Mouse (Mus musculus): ENCODE results near the gene Gm17349.
A peak's percentile ranks its signal among the peaks of the same experiment; 100 is the strongest.

The Gm17349 gene

DNA sequence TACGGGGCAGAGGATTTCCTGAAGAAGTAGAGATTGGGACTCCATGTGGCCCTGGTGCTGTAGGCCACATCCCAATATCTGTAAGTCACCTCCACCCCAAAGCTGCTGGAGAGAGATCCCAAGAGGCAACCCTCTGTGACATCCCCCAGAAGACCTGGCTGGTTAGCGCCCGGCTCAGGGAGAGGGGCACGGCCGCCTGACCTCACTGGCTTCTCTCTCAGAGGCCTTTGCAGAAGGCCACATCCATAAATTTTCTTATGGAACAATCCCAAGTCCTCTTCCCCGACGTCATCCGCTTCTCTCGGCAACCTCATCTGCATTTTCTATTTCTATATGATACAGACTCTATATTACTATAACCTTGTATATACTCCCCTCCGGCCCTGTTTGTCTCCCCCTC is 5.6 kb downstream of the Gm17349 start:
- no peak for DNase-seq (ENCODE audit: low spot score in 2 of 2)

DNA sequence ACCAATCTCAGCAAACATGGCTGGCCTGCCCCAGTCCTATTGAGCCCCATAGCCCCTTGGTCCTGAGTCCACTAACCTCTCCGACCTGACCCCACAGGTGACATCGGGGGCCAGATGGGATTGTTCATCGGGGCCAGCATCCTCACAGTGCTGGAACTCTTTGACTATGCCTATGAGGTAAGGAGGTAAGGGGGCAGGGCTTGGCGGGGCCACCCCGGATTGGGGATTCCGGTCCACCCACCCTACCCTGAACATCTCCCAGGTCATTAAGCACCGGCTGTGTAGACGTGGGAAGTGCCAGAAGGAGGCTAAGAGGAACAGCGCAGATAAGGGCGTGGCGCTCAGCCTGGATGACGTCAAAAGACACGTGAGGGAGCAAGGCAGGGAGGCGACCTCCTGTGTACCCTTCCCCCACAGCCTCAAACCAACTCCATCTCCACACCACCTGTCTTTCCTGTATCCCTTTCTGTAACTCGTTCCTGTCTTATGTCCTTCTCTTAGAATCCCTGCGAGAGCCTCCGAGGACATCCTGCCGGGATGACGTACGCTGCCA is 6.7 kb downstream of the Gm17349 start:
- DNase-seq (ENCODE audit: low spot score in 2 of 2) = no peak

DNA sequence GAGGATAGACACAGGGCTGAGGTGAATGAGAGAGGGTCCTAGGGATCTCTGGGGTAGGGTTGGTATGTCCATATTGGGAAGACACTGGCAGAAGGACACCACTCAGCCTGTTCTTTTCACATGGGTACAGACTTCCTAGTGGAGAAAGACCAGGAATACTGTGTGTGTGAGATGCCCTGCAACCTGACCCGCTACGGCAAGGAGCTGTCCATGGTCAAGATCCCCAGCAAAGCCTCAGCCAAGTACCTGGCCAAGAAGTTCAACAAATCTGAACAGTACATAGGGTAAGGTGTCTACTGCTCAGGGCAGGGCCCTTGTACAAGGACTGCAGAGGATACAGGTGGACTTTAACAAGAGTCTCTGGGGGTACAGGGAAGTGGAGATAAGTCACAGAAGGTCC is 8.0 kb downstream of the Gm17349 start:
- DNase-seq (ENCODE audit: low spot score in 2 of 2) = no peak

DNA sequence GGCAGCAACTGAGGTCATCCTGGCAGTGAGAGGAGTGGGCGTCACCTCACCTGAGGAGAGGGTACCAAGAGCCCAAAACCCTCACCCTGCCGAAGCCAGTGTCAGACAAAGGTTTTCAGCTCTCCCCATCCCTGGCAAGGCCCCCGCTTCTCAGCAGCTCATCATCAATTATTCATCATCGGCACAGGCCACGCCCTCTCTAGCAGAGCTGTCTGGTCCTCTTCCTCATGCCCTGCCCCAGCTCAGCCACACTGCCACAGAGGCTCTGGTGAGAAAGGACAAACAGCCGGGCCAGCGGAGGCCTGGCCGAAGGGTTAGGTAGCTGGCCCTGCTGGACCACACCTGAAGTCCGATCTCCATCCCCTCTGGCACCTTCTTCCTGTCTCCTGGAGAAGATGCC is 13.3 kb downstream of the Gm17349 start:
- no peak for DNase-seq (ENCODE audit: low spot score in 2 of 2)

DNA sequence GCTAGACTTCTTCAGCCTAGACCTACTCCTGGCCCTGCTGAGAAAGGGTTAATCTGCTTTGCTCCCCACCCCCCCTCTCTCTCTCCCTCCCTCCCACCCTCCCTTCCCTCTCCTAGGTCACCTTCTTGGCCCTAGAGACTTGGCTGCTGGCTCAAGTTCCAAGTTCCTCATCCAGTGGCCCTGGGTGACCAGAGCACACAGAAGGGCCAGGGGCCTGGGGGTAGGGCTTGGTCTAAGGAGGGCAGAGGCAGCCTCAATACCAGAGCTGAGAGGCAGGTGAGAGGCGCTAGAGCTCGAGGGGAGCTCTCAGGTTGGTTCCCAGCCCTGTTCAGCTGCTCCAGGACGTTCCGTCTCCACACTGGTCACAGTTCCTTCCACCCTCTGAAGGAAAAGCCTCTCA is 14.4 kb downstream of the Gm17349 start:
- no peak for DNase-seq (ENCODE audit: low spot score in 2 of 2)

DNA sequence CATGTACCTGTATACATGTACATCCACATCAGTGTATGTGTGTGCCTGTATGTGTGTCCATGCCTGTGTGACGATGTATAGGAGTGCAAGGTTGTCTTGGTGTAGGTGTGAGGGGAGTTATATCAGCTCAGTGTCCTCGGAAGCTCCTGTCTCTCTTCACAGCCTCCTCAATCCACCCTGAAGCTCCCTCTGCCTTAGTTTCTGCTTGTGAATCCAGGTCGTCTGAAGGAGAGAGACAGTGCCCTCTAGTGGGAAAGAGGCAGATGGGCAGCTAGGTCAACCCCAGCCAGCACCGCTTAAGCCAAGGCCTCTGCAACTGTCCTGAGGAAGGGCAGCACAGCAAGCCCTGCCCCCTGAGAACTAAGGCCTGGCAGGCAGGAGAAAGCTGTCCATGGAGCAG is 16.6 kb downstream of the Gm17349 start:
- peak in 1 of 2 experiments; percentile 22 for DNase-seq (ENCODE audit: low spot score in 2 of 2)

DNA sequence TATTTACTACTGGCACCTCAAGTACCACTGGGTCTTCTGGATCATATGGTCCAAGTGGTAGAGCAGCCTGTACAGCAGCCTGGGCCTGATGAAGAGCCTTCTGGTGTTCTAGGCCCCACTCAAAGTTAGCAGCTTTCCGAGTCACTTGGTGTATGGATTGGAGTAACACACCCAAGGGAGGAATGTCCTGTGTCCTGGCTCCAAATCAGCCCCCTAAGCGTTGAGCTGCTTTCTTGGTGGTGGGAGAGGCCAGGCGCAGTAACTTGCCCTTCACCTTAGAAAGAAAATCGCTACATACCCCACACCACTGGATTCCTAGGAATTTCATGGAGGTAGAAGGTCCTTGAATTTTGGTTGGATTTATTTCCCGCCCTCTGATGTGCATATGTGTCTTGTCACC is 21.1 kb downstream of the Gm17349 start:
- DNase-seq (ENCODE audit: low spot score in 2 of 2) = no peak

DNA sequence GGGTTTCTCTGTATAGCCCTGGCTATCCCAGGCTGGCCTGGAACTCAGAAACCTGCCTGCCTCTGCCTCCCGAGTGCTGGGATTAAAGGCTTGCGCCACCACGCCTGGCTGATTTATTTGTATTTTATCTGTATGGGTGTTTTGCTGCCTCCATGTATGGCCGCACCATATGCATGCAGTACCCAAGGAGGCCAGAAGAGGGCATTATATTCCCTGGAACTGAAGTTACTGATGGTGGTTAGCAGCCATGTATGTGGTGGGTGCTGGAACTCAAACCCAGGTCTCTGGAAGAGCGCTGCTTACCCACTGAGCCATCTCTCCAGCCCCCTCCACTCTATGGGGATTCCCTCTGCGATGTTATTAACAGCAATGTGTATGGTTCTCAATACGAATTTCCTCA is 22.4 kb downstream of the Gm17349 start:
- DNase-seq (ENCODE audit: low spot score in 2 of 2) = no peak

DNA sequence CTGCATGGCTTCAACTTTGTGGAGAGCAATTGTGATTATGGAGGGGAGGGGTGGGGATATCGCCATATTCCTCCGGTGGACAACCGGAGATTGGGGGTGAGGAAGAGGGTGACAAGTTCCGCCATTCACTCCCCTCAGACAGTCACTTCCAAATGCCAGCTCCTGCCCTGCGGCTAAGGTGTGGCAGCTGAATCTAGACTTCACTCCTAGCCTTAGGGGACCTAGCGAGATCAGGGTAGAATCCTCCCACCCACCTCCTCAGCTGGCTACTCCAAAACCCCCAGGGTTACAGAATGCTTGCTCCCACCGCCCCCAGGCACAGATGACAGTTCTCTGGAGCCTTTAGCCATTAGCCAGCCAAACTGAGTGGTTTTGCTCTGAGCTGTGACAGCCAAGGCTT is 26.3 kb downstream of the Gm17349 start:
- DNase-seq (ENCODE audit: low spot score in 2 of 2) = no peak

DNA sequence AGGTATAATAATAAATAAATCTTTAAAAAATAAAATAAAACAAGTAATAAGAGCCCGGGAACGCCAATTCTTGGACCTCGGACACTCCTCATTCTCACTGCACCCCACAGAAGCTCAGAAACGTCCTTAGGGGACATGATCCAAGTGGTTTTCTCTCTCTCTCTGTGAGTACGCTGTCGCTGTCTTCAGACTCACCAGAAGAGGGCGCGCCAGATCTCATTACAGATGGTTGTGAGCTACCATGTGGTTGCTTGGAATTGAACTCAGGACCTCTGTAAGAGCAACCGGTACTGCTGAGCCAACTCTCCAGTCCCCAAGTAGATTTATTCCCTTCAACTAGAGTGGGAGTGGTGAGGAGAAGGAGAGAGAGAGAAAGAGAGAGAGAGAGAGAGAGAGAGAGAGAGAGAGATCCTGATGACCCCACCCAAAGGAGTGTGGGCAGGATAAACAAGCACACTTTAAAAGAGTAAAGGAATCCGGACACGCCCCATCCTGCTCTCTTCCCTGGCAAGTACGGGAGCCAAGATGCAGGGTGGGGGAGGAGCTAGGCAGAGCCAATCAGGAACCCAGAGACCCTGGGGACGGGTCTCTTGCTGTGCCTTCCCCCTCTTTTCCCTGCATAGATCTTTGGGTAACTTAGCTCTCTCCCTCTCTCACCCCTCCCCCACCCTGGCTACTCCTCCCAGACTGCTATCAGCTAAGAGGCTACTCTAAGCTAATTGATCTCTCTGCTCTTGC is 27.1 kb downstream of the Gm17349 start:
- DNase-seq (ENCODE audit: low spot score in 2 of 2) = no peak

DNA sequence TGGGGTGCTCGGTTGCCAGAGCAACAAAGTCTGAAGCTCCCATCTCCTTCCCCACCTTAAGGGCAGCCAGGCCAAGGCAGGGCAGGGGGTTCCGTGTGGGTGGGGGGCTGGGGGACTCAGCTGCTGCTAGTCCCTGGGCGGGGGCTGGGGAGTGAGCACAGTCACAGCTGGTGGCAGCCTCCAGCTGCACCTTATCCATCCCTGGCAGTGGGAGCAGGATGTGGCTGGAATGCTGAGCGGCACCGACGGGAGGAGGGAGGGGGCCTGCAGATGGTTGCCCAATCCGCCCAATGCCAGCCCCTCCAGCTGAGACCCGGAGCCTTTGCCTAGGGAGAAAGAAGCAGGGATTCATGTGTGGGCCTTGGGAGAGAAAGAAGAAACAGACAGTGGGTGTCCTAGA is 28.2 kb downstream of the Gm17349 start:
- DNase-seq (ENCODE audit: low spot score in 2 of 2) = no peak

DNA sequence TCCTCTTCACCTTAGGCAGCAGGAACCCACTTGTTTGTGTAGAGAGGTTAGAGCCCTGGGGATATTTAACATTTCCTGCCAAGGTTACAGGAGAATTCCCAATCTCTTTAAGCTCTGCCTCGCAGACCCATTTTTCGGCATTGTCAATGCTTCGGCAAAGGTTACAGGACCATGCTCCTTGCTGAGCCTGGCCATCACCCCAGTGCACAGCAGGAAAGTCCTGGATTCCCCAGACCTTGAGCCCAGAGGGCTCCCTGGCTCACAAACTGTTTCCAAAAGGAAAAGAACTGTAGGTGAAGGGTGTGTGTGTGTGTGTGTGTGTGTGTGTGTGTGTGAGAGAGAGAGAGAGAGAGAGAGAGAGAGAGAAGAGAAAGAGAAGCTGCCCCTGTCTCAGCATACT is 30.4 kb downstream of the Gm17349 start:
- no peak for DNase-seq (ENCODE audit: low spot score in 2 of 2)

DNA sequence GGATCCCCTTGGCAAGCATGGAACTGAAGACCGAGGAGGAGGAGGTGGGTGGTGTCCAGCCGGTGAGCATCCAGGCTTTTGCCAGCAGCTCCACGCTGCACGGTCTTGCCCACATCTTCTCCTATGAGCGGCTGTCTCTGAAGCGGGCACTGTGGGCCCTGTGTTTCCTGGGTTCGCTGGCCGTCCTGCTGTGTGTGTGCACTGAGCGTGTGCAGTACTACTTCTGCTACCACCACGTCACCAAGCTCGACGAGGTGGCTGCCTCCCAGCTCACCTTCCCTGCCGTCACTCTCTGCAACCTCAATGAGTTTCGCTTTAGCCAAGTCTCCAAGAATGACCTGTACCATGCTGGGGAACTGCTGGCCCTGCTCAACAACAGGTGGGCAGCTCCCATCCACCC is 33.5 kb downstream of the Gm17349 start:
- DNase-seq (ENCODE audit: low spot score in 2 of 2) = no peak

DNA sequence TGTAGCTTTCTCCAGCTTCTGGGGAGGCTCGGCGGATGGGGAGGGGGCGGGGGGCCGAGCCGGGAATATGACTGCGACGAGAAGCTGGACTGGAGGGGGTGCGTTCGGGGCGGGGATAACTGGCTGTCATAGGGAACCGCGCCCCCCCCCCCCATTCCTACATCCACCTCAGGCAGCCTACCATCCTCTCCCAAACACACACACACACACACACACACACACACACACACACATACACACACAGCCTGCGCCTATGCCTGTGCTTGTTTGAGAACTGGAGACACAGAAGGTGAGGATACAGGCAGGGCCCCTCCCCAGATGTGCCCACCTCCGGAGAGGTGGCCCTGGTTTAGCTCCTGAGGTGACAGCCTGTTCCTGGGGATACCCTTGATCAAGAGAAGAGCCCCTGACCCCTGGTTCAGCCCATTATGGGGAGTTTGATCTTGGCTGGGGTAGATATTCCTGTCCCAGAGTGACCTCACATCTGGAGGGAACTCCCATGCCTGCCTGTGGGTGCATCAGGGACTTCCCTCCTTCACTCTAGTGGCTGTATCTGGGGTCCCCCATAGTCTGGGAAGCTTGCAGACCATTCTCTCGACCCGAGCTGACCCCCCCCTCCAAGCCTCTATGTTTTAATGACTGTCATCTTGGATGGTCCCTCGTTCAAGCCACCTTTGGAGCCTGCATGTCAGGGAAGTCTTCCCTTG is 34.2 kb downstream of the Gm17349 start:
- DNase-seq (ENCODE audit: low spot score in 2 of 2) = no peak

DNA sequence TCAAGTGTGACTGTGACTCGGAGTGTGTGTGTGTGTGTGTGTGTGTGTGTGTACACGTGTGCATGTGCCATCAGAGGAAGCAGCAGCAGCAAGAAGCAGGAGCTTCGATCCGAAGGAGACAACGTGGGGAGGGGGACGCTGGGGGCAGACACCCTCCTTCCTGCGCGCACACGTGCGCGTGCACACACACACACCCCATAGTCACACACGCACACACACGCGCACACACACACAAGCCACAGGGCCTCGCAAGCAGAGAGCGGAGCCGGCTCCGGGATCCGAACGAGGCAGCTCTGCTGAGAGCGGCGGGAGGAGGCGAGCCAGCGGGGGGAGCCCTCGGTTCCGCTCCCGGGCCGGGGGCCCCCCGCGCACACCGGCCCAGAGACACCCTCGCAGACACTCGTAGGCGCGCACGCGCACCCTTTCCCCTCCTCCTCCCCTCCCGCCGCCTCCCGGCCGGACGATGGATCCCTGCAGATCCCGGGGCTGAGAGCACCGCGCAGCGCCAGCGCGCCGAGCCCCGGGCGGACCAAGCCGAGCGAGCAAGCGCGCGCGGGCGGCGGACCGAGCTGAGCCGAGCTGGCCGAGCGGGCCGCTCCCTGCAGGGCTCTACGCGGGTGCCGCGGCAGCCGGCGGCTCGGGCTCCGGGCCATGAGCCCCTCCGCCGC is 35.0 kb downstream of the Gm17349 start, which contains the start of gene Asic1:
Asic1 (plus strand) TSS at position 215 of the 668 bp plus-strand sequence.
- no peak for DNase-seq (ENCODE audit: low spot score in 2 of 2)

DNA sequence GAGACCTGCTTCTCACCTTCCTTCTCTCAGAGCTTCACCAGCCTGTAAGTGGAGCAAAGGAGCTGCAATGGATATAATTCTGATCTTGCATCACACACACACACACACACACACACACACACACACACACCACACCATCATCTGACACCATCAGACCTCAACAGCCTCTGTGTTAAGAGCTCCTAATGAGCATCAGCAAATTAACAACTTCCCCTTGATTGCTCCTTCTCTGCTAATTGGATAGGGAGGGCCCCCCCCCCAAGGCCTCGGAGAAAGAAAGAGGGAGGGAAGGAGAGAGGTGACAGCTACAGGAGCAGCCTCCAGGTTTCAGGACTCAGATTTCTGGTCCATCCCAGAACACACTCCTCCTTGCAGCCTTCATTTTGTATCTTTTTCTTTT is 35.9 kb downstream of the Gm17349 start:
- no peak for DNase-seq (ENCODE audit: low spot score in 2 of 2)

DNA sequence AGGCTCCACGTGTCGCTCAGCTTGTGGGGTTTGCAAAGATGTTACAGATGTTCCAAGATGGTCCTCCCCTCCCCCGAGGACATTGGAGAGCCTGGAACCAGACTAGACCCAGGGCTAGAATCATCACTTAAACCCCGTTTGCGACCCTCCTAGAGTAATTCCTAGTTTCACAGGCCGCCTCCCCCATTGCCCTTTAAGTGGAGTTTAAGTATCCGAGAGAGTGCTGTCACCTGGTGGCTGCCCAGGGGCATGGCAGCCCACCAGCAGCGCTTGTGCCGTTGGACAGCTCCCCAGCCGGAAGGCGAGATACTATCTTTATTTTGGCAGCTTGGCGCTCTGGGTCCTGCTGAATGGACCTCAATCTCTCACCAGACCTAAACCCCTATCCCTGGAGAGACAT is 36.4 kb downstream of the Gm17349 start:
- peak; percentile 54 for DNase-seq (ENCODE audit: low spot score in 2 of 2)

DNA sequence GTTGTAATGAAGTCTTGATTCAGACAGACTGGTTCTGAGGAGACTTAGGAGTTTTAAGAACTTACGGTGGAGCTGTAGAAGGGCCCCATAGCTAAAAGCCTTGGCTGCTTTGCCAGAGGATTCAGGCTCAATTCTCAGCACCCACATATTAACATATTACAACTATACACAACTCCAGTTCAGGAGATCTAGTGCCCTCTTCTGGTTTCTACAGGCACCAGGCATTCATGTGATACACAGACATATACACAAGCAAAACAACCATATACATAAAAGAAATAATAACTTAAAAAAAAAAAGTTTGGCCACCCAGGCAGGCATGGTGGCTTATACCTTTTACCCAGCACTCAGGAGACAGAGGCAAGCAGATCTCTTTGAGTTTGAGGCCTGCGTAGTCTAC is 37.7 kb downstream of the Gm17349 start:
- no peak for DNase-seq (ENCODE audit: low spot score in 2 of 2)

DNA sequence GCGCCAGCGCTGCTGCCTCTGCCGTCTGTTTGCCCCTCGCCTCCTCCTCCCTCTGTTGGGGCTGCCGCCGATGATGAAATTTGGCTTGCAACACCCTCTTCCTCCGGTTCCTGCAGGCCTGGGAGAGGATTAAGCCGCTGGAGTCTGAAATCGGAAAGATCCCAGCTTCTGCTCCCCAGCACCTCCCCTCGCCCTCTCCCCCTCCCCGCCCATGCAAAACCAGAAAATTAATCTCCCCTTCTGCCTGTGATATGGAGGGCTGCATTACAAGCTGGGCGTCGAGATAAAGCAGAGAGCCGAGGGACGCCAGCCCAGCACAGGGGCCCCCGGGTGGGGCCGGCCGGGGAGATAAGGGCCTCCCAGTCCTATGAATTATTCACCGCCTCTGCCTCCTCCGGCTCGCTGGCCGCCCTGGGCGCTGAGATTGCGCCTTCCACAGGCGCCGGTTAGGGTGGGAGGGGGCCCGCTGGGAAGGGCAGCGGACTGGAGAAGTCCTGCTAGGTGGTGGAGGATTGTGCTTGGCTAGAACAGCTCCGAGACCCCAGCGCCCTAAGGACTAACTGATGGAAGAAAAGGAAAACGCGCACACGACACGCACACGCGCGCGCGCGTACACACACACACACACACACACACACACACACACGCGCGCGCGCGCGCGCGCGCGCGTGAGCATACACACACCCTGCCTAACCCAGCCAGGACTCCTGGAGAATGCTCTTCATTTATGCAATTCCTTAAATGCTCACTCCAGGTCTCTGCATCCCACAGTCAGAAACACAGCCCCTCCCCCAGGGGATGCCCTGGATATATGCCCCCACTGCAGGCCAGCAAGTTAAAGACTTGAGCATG is 40.5 kb downstream of the Gm17349 start:
- peak; percentile 26 to 35 for DNase-seq (ENCODE audit: low spot score in 2 of 2)

DNA sequence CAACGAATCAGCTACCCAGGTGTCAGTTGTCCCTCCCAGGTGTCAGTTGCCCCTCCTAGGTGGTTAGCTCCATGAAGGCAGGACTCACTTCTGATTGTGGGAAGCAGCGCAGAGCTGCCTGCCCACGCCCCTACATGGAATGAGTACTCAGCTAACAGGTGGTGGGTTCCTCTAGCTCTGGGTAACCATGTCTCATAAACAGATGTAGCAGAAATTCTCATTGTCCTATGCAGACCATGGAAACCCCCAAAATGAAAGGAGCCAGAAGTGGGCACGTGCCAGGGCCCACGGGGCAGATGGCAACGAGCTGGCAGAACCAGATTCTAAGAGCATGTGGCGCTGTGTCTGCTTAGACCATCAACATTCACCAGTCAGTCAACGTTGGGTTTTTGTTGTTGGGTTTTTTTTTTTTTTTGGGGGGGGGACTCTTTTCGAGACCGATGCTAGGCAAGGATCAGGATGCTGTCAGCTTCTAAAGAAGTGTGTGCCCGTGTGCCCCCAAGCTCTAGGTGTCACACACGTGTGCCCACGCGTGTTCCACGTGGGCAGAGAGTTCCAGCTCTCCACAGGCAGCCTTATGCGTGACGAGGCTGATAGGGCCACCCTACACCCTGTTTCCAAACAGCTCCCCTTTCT is 41.2 kb downstream of the Gm17349 start:
- no peak for DNase-seq (ENCODE audit: low spot score in 2 of 2)

DNA sequence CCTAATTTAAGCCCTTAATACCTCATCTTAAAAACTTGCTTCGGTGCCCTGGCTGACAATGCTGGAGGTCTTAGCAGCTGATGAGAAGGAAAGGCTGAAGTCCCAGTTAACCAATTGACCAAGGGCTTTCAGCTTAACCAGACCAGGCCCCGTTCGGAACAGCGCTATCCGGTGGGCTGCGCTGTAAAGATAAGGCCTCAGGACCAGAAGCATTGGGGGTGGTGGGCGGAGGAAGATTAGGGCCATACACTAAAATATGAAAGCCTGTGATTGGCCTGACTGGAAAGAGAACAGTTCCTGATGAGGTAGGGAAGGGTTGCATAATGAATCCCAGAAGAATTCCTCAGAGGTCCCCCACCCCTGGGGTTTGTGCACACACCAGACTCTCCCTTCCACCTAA is 42.9 kb downstream of the Gm17349 start:
- no peak for DNase-seq (ENCODE audit: low spot score in 2 of 2)

Measured in spleen, postnatal 36 days (tissue).